Mouse (Mus musculus) MEL (cell line): Measurements from ENCODE around the gene Ephb3.
"Not testable (repeated sequence)": the region's sequence is repeated elsewhere in the genome, so short reads cannot be mapped to it uniquely, and the experiment has no call there.

Source experiments
- CHD1 ChIP-seq: IDR thresholded peaks from 2 replicates; pipeline ENCODE4 v1.6.1; 2012; ENCODE audit warnings: low read depth, mild to moderate bottlenecking, inconsistent platforms, low read length, improper control_type of control experiment
- CHD2 ChIP-seq: IDR thresholded peaks from 2 replicates; pipeline ENCODE4 v1.6.1; 2011; ENCODE audit warnings: low read length, improper control_type of control experiment
- CTCF ChIP-seq, 3 experiments: IDR thresholded peaks in 2 of 3; conservative IDR thresholded peaks in 1 of 3; 2 replicates each; pipeline ENCODE4 v1.5.1; 2011 to 2012; ENCODE audit warnings: low read length in 3 of 3, low read depth in 2 of 3, mild to moderate bottlenecking in 2 of 3, improper control_type of control experiment in 1 of 3, inconsistent platforms in 1 of 3, mixed read lengths in 1 of 3, moderate library complexity in 1 of 3; ENCODE audit not compliant: control insufficient read depth in 1 of 3, insufficient read depth in 1 of 3, poor library complexity in 1 of 3, severe bottlenecking in 1 of 3
- EP300 ChIP-seq, 2 experiments: IDR thresholded peaks; 2 replicates each; pipeline ENCODE4 v1.6.1; 2011; ENCODE audit warnings: improper control_type of control experiment in 2 of 2, low read length in 2 of 2, low read depth in 1 of 2, mild to moderate bottlenecking in 1 of 2
- ZNF384 ChIP-seq: IDR thresholded peaks from 2 replicates; pipeline ENCODE4 v1.6.1; 2012; ENCODE audit warnings: low read depth, mild to moderate bottlenecking, inconsistent platforms, low read length, improper control_type of control experiment

GRCm38 (mm10) chr16:21159226-21159625 is 45.3 kb upstream of the Ephb3 start:
- not testable (repeated sequence) for TF ChIP-seq CTCF (IDR thresholded peaks at IDR 0.05 in 2 of 3, conservative IDR thresholded peaks at IDR 0.05 in 1 of 3; ENCODE audit: control insufficient read depth in 1 of 3, insufficient read depth in 1 of 3, low read depth in 2 of 3, low read length in 3 of 3, poor library complexity in 1 of 3, severe bottlenecking in 1 of 3); CHD1; CHD2; ZNF384; EP300 (IDR thresholded peaks at IDR 0.05; ENCODE audit: low read depth in 1 of 2, low read length in 2 of 2)
